Mouse (Mus musculus) brain, embryonic 14.5 days (tissue): ENCODE results near the gene Hspd1.

Experiments used
- CTCF ChIP-seq: fragments of 200-500 bp; IDR thresholded peaks from 2 replicates; pipeline ENCODE4 v1.5.1; 2012; ENCODE audit warnings: inconsistent platforms, mild to moderate bottlenecking, moderate library complexity, borderline replicate concordance; ENCODE audit not compliant: insufficient read depth, insufficient read length; ENCODE audit errors: extremely low read depth
- POLR2A ChIP-seq: fragments of 200-500 bp; IDR thresholded peaks from 2 replicates; pipeline ENCODE4 v1.6.1; 2012; ENCODE audit warnings: mild to moderate bottlenecking, inconsistent platforms, borderline replicate concordance; ENCODE audit not compliant: poor library complexity, insufficient read depth, insufficient read length, severe bottlenecking; ENCODE audit errors: extremely low read depth

DNA sequence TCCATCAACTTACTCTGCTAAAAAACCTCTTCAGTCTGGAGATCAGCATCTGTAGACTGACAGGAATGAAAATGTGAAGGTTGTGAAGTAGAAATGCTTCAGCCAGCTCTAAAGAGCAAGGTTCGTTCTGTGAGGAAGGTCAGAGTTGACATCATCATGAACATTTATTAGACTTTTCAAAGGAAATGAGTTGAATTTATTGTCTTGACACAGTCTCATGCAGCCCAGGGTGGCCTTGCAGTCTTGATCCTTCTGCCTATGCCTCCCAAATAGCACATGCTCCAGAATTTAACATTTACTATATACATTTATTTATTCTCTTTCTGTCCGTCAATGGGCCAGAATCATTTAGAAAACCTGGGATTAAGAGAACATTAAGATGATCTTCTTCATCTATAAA, 35.5 kb upstream of the Hspd1 start:
- TF ChIP-seq CTCF = no peak
- TF ChIP-seq POLR2A = no peak
